Comparison of ENCODE assay signal across 22 mouse cellular contexts in genomic region chr14:62825575-62826332, GRCm38 (mm10).
"Had no signal": no experiment of that assay in that cellular context is flagged by ENCODE, and none has a peak within 500 bp of the region (broad histone marks: within the 10 kb centered on the region; RNA-seq: fewer than 3 reads in every experiment).

No protein-coding gene starts in this region.

- H3K4me3 ChIP-seq: kidney, embryonic 15.5 days; limb, embryonic 13.5 days; liver, embryonic 13.5 days; lung, embryonic 15.5 days; megakaryocyte, embryonic 14.5 days; midbrain, embryonic 12.5 days; midbrain, embryonic 15.5 days; neural tube, embryonic 12.5 days; neural tube, embryonic 15.5 days; stomach, embryonic 15.5 days had no signal

- ATAC-seq: midbrain, embryonic 15.5 days had no signal

- H3K27ac ChIP-seq: kidney, embryonic 15.5 days; limb, embryonic 13.5 days; liver, embryonic 13.5 days; lung, embryonic 15.5 days; midbrain, embryonic 12.5 days; midbrain, embryonic 15.5 days; neural tube, embryonic 12.5 days; neural tube, embryonic 15.5 days; stomach, embryonic 15.5 days had no signal

- H3K36me3 ChIP-seq: kidney, embryonic 15.5 days; limb, embryonic 13.5 days; liver, embryonic 13.5 days; lung, embryonic 15.5 days; midbrain, embryonic 12.5 days; midbrain, embryonic 15.5 days; neural tube, embryonic 12.5 days; neural tube, embryonic 15.5 days; stomach, embryonic 15.5 days had no signal

- H3K27me3 ChIP-seq: kidney, embryonic 15.5 days; limb, embryonic 13.5 days; liver, embryonic 13.5 days; lung, embryonic 15.5 days; midbrain, embryonic 12.5 days; midbrain, embryonic 15.5 days; neural tube, embryonic 12.5 days; neural tube, embryonic 15.5 days; stomach, embryonic 15.5 days had no signal

- H3K9me3 ChIP-seq: kidney, embryonic 15.5 days; limb, embryonic 13.5 days; liver, embryonic 13.5 days; lung, embryonic 15.5 days; megakaryocyte, embryonic 14.5 days; midbrain, embryonic 12.5 days; midbrain, embryonic 15.5 days; neural tube, embryonic 12.5 days; neural tube, embryonic 15.5 days; stomach, embryonic 15.5 days had no signal

- DNase-seq: kidney, adult 11 months; kidney, adult 8-10 months; kidney, postnatal 10 days; kidney, postnatal 36 days; left cerebral cortex, postnatal 4 days; liver; liver, embryonic 13.5 days; lung, postnatal 36 days; right cerebral cortex, adult 18-20 months; right cerebral cortex, postnatal 25 days; spleen, adult 18-20 months; thymus, adult 18-20 months; thymus, postnatal 36 days had no signal

- H3K4me1 ChIP-seq: kidney, embryonic 15.5 days; limb, embryonic 13.5 days; liver, embryonic 13.5 days; lung, embryonic 15.5 days; megakaryocyte, embryonic 14.5 days; midbrain, embryonic 12.5 days; midbrain, embryonic 15.5 days; neural tube, embryonic 12.5 days; neural tube, embryonic 15.5 days; stomach, embryonic 15.5 days had no signal

- H3K4me2 ChIP-seq: kidney, embryonic 15.5 days; limb, embryonic 13.5 days; liver, embryonic 13.5 days; lung, embryonic 15.5 days; midbrain, embryonic 12.5 days; midbrain, embryonic 15.5 days; neural tube, embryonic 12.5 days; neural tube, embryonic 15.5 days; stomach, embryonic 15.5 days had no signal

- H3K9ac ChIP-seq: kidney, embryonic 15.5 days; limb, embryonic 13.5 days; liver, embryonic 13.5 days; lung, embryonic 15.5 days; midbrain, embryonic 12.5 days; midbrain, embryonic 15.5 days; neural tube, embryonic 12.5 days; neural tube, embryonic 15.5 days; stomach, embryonic 15.5 days had no signal
